Mouse (Mus musculus): ENCODE data around the gene Atp5s.

Atp5s gene

GRCm38 (mm10) chr12:69776607-69777340 lies 52.0 kb downstream of the Atp5s start:
- DNase-seq (ENCODE audit: extremely low read depth, insufficient read length, low spot score), result no peak

- no peak for DNase-seq (ENCODE audit: extremely low read depth, insufficient read length, low spot score)
Measured at GRCm38 (mm10) chr12:69777341-69777730, 52.6 kb downstream of the Atp5s start.

- DNase-seq (ENCODE audit: extremely low read depth, insufficient read length, low spot score), result no peak
Measured at GRCm38 (mm10) chr12:69777957-69778356, 53.2 kb downstream of the Atp5s start.

- no peak for DNase-seq (ENCODE audit: extremely low read depth, insufficient read length, low spot score)
Measured at GRCm38 (mm10) chr12:69781480-69781879, 56.7 kb downstream of the Atp5s start.

- no peak for DNase-seq (ENCODE audit: extremely low read depth, insufficient read length, low spot score)
Measured at GRCm38 (mm10) chr12:69781935-69782650, 57.3 kb downstream of the Atp5s start.

- no peak for DNase-seq (ENCODE audit: extremely low read depth, insufficient read length, low spot score)
Measured at GRCm38 (mm10) chr12:69783247-69784025, 58.7 kb downstream of the Atp5s start.

- DNase-seq (ENCODE audit: extremely low read depth, insufficient read length, low spot score), result no peak
Measured at GRCm38 (mm10) chr12:69785471-69785870, 60.7 kb downstream of the Atp5s start.

- no peak for DNase-seq (ENCODE audit: extremely low read depth, insufficient read length, low spot score)
Measured at GRCm38 (mm10) chr12:69788380-69788779, 63.6 kb downstream of the Atp5s start.

- no peak for DNase-seq (ENCODE audit: extremely low read depth, insufficient read length, low spot score)
Measured at GRCm38 (mm10) chr12:69789766-69790529, 65.2 kb downstream of the Atp5s start.

GRCm38 (mm10) chr12:69790530-69791505 lies 66.1 kb downstream of the Atp5s start, which contains the start of gene Cdkl1:
TSS of gene Cdkl1 (minus strand) at chr12:69791267.
- no peak for DNase-seq (ENCODE audit: extremely low read depth, insufficient read length, low spot score)

All from 3134 (cell line).